Mouse (Mus musculus) ovary, adult 18-20 months (tissue): Measurements from ENCODE around the gene Itm2c.

Experiments used
- DNase-seq: peaks from one replicate; pipeline ENCODE4 v3.0.0; 2022; ENCODE audit warnings: low spot score, mixed read lengths

Itm2c gene

GRCm38 (mm10) chr1:85899388-85899761 is 5.3 kb downstream of the Itm2c start:
- no peak for DNase-seq

- DNase-seq = no peak
Measured at GRCm38 (mm10) chr1:85900521-85901333, 6.6 kb downstream of the Itm2c start.

- no peak for DNase-seq
Measured at GRCm38 (mm10) chr1:85901516-85902107, 7.5 kb downstream of the Itm2c start.

GRCm38 (mm10) chr1:85902108-85902561 is 8.1 kb downstream of the Itm2c start:
- no peak for DNase-seq

- no peak for DNase-seq
Measured at GRCm38 (mm10) chr1:85906892-85907291, 12.8 kb downstream of the Itm2c start.

- DNase-seq = no peak
Measured at GRCm38 (mm10) chr1:85908754-85909590, 14.9 kb downstream of the Itm2c start.

- no peak for DNase-seq
Measured at GRCm38 (mm10) chr1:85913078-85913755, 19.1 kb downstream of the Itm2c start.

GRCm38 (mm10) chr1:85915890-85916289 is 21.8 kb downstream of the Itm2c start:
- no peak for DNase-seq

- DNase-seq = no peak
Measured at GRCm38 (mm10) chr1:85916830-85917450, 22.9 kb downstream of the Itm2c start.

- DNase-seq = no peak
Measured at GRCm38 (mm10) chr1:85919621-85920020, 25.5 kb downstream of the Itm2c start.

GRCm38 (mm10) chr1:85921725-85922124 is 27.6 kb downstream of the Itm2c start:
- DNase-seq = no peak

- DNase-seq = no peak
Measured at GRCm38 (mm10) chr1:85922127-85922864, 28.2 kb downstream of the Itm2c start.

GRCm38 (mm10) chr1:85922865-85923211 is 28.8 kb downstream of the Itm2c start:
- DNase-seq = no peak

GRCm38 (mm10) chr1:85925183-85925582 is 31.1 kb downstream of the Itm2c start:
- DNase-seq = no peak

- no peak for DNase-seq
Measured at GRCm38 (mm10) chr1:85928057-85928687, 34.1 kb downstream of the Itm2c start, which contains the start of gene 4933407L21Rik. 4933407L21Rik (plus strand) TSS chr1:85928483.

GRCm38 (mm10) chr1:85928688-85929065 is 34.6 kb downstream of the Itm2c start:
- no peak for DNase-seq

GRCm38 (mm10) chr1:85929406-85929805 is 35.3 kb downstream of the Itm2c start:
- DNase-seq = no peak

- no peak for DNase-seq
Measured at GRCm38 (mm10) chr1:85931170-85931569, 37.1 kb downstream of the Itm2c start.

GRCm38 (mm10) chr1:85933226-85933625 is 39.1 kb downstream of the Itm2c start:
- DNase-seq = no peak
